Mouse (Mus musculus) bone marrow, adult 2 months (tissue): ENCODE results near the gene Pdss1.

Experiments used
- CTCF ChIP-seq: fragments of 200-500 bp; IDR thresholded peaks from 2 replicates; pipeline ENCODE4 v1.5.1; 2011; ENCODE audit warnings: low read length, control low read depth; ENCODE audit not compliant: control insufficient read depth, insufficient read depth
- POLR2A ChIP-seq: fragments of 200-500 bp; IDR thresholded peaks from 2 replicates; pipeline ENCODE4 v1.6.1; 2011; ENCODE audit warnings: low read depth, mild to moderate bottlenecking, control low read depth, low read length, borderline replicate concordance; ENCODE audit not compliant: control insufficient read depth

GRCm38 (mm10) chr2:22903947-22904346 lies 8.6 kb downstream of the Pdss1 start:
- TF ChIP-seq POLR2A (no peak), CTCF (no peak)
